Mouse (Mus musculus) hindlimb bud, embryonic 11.5 days (tissue): ENCODE results near the gene Hectd4.
"Not testable (repeated sequence)": the region's sequence is repeated elsewhere in the genome, so short reads cannot be mapped to it uniquely, and the experiment has no call there.

Experiments
- DNase-seq: peaks from one replicate; pipeline ENCODE4 v3.0.0-alpha.2; 2012; ENCODE audit warnings: low read depth, low spot score; ENCODE audit errors: extremely low spot score

Gene Hectd4

DNA sequence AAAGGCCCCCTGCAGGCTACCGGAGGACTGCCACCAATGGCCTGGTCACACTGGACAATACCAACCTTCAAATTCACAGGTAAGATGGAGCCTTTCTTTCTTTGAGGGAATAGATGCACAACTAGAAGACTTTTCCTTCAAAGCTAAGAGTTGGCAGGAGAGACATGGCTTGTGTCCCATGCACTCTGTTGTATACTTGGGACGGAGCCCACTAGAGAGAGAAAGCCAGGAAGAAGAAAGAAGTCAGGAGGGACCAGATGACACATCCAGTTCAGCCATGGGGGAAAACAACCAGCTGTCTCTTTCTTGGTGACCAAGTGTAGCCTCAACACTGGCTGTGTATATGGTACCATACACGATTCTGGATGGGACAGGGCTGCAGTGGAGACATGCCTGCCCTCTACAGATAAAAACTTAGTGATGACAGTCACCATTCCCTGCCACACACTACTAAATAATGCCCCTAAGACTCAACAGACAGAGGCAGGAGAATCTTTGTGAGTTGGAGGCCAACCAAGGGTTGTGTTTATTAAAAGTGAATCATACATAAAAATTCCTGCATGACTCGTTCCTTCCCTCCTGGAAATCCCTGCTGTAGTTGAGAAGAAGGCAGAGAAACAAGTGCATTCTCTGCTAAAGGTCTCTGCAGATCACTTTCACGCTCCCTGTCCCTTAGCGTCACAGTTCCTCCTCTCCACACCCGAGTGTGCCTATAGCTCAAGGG, 119.7 kb downstream of the Hectd4 start:
- DNase-seq, result no peak

DNA sequence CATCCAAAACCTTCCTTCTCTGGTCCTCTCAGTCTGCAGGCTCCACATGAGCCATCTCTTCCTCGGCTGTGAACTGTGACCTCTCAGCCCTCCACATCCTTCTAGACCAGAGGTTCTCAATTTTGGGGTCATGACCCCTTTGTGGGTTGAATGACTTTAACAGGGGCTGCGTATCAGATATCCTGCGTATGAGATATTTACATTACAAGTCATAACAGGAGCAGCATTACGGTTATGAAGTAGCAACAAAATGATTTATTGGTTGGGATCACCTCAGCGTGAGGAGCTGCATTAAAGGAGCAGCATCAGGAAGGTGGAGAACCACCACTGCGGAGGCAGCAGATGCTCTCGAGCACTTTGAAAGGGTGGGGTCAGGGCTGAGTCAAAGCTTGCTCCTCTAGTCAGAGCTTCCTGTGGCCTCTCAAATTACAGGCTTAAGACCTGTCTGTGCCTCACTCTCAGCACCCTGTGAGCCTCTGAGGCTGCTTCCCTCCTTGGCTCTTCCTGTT, 121.0 kb downstream of the Hectd4 start:
- peak; percentile 6 for DNase-seq

DNA sequence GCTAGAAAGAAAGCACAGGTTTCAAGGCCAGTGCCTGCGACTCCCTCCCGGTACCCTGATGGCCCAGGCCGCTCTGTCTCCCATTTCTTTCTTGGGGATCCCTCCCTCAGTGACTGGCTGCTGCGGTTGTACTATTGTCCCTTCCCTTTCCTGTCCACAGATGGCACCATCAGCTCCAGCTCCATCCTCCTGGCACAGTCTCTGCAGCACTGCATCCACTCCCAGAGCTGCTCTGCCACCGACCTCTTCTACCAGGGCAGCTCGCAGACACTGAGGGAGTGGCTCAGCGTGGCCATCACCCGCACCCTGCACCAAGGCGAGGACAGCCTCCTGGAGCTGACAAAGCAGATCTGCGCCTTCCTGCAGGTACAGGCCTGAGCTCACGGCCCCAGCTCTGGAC, 122.5 kb downstream of the Hectd4 start:
- no peak for DNase-seq

DNA sequence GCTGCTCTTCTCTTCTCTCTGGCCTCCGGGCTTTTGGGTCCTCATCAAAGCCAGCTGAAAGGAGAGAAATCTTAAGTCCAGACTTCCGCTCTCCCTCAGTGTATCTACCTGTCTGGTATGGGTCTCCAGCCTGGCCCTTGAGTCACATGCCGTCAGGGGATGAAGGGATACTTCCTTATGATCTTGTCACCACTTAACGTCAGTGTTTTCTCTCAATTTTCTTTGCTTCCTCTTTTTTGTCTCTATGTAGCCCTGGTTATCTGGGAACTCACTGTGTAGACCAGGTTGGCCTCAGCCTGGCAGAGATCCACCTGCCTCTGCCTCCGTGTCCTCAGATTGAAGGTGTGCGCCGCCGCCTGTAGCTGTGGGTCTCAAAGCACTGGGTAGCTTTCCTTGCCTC, 124.0 kb downstream of the Hectd4 start:
- DNase-seq, result no peak

DNA sequence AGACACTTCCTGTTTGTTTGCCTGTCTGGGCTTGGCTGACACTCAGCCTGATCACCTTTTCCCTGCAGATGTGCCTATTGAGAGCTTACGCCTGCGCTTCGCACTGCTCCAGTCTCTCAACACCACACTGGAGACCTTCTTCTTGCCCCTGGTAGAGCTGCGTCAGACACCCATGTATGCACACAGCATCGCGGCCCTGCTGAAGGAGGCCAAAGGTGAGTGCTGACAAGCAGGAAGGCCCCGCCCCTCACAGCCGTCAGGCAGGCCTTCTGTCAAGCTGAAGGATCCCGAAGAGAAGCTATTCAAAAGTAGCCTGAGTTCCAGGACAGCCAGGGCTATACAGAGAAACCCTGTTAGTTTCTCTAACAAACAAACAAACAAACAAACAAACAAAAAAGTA, 139.2 kb downstream of the Hectd4 start:
- DNase-seq, result no peak

DNA sequence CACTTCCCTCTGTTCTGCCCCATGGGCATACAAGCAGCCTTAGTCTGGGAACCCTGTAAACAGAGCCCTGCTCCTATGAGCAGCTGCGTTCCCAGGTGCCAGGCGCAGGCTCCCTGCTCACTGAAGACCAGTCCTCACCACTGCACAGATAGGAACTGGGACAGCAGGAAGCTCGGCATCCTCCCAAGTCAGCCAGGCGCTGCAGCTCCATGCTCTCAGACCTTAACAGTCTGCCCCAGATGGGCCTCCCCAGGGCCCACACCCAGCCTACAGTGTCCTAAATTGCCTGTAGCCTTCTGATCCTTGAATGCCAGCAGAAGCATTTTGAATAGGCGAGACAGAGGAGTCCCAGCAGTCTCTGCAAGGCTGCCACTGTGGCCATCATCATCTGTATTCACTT, 141.7 kb downstream of the Hectd4 start:
- DNase-seq, result no peak

DNA sequence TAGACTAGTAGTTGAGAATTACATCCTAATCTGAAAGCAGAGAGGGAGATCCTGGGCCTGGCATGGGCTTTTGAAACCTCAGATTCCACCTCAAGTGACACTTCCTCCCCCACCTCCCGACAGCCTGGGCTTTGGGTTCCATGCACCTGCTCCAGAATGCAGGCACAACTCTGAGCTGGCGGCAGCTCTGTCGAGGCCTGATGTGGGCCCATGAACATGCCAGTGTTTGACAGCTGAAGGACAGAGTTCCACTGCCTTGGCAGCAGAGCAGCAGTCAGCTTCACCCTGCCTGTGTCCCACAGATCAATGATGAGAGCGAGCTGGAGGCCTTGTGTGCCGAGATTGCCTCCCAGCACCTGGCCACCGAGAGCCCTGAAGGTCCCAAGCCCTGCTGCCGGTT, 143.4 kb downstream of the Hectd4 start:
- no peak for DNase-seq

DNA sequence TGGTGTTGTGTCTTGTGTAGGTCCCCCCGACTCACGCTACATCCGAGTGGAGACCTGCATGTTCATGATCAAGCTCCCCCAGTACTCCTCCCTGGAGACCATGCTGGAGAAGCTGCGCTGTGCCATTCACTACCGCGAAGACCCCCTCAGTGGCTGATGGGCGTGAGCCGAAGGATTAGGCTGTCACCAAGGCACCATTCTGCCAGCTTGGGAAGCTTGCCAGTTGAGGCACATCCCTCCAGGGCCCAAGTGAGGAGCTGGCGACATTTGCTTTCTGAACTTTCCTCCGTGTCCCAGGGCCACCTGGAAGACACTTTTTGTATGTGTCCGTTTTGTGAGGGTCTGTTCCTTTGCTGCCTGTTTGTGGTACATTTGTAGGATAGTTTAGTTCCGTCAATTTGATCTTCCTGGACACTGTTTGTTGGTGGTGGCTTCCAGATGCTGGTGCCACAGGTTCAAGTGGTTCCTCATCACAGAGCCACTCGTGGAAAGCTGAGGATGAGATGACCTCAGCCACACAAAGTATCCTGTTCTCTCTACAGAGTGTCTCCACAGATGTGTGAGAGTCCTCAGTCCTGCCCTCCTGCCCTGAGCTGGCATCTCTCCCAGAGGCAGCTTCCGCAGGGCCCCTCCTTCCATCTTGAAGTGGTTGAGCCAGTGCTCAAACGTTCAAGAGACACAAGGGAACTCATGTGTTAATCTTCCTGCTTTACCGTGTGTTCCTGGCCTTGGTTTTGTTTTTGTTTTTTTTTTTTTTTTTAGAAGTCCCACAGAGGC, 146.6 kb downstream of the Hectd4 start:
- DNase-seq, result no peak

DNA sequence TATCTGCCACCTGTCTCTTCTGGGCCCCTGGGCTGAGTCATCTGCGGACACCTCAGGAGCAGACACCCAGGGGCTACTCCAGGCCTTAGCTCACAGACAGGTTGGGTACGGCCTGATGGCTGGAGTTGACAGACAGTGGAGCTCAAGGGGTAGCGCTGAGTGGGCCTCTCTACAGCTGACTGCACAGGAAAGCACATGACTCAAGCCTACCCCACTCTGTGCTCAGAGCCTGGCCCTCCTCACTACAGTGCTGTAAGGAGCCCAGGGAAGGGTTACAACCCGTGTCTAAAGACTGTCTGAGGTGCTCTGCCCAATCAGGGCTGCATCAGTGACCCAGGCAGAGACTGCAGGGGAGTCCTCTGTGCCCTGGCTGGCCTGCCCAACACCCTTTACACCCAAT, 147.2 kb downstream of the Hectd4 start:
- DNase-seq, result no peak

DNA sequence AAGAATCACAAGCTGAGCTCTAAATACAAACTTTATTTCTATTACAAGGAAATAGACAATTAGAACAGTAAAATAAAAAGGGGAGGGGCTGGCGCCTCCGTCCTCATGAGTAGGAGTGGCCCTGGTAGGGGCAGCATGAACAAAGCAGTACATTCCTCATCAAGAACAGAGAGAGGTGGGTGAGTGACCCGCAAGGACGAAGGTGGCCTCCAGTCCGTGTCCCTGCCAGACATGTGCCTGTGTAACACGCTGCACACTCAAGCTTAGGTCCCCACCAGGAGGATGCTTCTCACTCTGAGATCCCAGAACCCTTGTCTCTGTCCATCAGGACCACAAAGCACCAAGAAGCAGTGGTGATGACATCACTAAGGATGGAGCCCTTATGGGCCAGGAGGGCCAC, 151.7 kb downstream of the Hectd4 start:
- no peak for DNase-seq

DNA sequence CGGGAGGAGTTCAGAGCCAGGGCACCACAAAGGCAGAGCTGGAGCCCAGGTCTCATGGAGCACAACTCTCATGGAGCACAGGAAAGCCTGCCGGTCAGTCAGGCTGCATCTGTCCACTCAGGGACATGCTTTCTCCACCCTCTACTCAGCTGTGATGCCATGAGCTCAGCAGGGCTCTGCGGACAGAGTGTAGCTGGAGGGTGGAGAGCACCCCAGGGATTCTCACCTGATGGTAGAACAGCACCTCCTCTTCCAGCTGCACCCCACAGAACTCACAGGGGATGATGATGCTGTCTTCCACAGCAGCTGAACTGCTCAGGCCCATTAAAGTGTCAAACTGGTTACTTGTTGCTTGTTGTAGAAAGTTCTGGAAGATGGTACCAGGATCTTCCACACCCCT, 154.8 kb downstream of the Hectd4 start:
- no peak for DNase-seq

DNA sequence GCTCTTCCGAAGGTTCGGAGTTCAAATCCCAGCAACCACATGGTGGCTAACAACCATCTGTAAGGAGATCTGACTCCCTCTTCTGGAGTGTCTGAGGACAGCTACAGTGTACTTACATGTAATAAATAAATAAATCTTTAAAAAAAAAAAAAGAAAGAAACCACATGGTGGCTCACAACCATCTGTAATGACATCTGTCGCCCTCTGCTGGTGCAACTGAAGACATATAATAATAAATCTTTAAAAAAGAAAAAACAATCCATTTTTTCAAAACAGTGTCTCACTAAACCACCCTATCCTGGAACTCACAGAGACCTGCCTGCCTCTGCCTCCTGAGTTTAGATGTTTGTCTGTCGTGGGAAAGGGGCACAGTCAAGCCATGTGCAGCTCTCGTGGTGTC, 157.0 kb downstream of the Hectd4 start:
- not testable (repeated sequence) for DNase-seq

DNA sequence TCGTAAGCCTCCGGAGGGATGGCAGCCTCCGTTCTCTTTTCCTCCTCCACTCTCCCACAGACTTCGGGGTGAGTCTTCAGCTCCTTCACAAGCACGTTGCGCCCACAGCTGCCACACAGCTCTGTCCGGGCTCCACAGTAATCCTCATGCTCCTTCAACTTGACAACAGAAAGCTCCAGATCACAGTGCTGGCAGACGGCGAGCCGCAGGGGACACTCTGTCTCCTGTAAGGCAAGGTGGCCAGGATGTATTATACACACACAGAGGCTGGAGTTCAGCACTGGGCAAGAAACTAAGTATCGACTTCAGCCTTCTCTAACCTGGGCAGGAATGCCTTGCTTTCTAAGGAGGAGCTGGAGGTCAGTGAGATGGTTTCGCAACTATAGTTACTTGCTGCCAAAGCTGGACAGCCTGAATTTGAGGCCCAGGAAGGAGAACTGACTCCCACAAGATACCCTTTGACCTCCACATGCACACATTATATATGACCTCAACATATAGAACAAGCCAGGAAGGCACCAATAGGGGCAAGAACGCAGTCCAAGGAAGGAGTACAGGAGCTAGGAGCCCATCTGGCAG, 158.7 kb downstream of the Hectd4 start:
- DNase-seq, result no peak

DNA sequence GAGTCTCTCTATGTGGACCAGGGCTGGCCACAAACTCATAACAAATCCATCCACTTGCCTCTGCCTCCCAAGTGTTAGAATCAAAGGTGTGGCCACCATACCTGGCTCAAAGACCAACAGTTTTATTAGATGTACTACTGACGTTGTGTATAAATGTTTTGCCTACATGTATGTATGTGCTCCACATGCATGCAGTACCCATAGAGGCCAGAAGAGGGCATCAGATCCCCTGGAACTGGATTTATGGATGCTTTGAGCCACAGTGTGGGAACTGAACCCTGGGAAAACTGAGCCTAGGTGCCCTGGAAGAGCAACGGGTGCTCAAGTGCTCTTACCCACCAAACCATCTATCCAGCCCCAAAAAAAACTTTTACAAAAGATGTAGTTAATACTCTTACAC, 160.7 kb downstream of the Hectd4 start:
- DNase-seq, result no peak

DNA sequence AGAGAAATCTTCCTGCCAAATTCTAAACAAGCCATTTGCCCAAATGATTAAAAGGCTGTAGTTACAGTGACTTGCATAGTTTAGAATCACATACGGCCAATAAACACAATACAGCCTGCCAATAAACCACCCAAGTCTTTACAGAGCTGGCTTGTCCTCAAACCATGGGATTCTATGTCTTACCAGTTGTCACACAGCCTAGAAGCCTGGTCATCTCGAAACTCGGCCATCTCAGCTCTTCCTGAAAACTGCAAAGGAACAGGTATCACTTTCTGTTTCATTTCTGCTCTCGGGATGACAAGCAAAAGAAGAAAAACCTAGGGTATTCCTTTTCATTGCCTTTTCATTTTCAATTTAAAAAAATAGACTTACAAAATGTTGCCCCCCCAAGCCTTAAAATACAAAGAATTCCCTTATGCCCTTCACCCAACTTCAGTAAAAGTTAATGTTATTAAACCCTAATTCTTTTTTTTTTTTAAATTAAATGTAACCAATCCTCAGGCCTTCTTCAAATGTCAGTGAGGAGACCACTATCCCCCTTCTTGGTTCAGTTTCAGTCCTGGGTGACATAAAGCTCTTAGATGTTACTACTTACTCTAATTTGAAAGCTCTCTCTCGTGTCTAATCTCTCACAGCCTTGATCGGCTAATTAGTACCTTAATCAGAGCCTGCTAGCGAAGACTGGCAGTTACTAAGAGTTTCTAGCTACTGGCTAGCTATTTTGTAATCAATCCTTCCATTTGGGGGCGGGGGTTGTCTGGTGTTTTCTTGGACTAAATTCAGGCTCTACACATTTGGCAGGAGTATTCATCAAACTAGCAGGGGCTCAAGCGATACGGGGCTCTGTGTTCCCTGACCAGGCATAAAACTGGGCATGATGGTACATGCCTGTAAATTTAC, 164.1 kb downstream of the Hectd4 start:
- DNase-seq, result no peak

DNA sequence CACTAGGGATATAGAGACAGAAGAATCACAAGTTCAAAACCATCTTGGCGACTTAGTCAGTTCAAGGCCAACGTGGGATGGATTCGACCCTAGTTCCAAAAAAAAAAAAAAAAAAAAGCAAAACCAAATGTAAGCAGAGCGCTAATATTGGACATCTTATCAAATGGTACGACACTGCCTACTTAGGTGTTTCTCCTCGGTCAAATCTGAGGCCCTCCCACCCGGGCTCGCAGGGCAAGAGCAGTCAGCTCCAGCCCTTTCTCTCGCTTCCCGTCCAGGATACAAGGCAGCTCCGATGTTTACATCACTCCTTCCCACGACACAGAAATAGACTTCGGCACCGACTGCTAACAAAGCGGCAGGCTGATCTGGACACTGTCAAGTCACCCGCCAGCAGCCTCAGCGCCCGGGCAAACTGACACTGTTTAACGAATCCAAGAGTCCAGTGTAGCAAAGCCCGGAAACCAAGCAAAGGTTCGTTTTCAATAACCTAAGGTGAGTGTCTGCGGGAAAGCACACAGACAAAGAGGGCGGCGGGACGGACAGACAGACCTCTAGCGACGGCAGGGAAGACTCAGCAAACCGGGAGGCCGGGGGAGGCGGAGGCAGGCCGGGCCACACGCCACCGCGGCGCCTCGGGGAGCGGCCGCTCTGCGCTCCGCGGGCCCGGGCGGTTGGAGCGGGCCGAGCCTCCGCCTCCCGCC, 164.9 kb downstream of the Hectd4 start:
- DNase-seq, result no peak

DNA sequence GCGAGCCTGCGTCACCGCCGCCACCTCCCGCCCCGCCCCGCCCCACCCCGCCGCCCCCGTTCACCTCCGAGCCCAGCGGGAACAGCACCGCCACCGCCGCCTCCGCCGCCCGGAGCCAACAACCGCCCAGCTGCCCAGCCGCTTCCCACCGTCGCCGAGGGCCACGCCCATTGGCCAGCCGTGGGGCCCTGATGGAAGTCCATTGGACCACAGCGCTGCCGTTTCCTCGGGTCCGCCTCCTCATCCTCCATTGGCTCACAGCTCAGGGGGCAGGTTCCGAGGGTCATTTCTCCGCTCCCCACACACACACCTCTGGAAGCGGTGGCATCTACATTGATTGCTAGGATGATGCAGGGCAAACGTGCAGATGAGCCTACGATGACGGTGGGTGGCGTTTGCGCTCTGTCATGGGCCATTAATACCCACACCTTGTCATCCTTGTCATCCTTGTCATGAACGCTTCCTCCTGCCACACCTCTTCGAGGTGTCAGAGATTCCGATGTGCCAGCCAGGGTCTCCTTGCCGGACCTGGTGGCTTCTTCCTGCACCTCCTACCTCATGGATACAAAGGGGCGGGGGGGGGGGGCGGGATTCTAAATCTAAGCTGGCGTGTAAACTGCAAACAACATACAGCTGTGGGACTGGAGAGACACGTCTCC, 165.6 kb downstream of the Hectd4 start, which contains the start of gene Trafd1:
Trafd1 (minus strand) TSS at position 172 of the 659 bp plus-strand sequence.
- no peak for DNase-seq

DNA sequence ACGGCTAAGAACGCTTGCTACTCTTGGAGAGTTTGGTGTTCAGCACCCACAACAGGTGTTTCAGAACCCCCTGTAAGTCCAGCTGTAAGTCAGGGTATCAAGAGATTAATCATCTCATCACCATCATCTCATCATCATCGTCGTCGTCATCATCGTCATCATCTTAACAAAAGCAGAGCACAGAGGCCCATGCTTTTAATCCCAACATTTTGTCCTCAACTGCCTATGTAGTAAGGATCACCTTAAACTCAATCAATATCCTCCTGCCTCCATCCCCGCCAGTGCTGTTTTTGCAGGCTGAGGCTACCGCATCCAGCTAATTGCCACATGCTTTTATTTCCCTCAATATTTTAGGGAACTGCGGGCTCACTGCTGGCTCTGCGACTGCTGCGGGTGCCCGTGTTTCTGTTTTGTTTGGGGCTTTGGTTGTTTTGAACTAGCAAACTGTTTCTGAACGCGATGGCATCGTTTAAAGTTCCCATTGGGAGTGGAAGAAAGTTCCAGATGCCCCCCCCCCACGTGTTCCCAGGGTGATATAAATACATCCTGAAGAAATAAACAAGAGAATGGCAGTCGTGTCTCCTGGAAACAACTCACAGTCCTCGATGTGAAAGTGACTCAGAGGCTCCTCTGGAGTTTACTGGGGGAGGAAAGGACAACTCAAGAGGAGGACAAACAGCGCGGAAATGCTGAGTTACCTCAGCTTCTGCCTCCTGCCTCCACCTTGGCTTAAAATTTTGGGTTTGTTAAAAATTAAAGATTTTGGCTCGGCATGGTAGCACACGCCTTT, 166.3 kb downstream of the Hectd4 start:
- DNase-seq, result no peak

DNA sequence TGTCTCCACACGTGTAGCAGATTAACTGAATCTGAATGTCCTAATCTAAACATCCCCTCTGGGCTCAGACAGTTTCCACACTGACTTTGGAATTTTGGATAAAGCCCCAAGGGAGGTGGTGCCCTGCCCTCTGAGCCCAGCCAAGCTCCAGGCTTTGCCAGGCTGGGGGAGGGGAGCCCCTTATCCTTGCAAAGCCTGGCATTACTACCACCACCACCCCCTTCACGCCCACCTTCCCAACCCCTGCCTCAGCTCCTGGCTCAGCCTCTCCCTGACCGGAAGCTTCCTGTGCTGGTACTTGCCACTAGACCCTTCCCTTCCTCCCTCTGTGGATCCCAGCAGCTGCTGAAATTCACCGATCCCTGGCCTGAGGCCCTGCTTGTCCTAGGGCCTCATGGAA, 167.1 kb downstream of the Hectd4 start:
- no peak for DNase-seq
